Mouse (Mus musculus) bone marrow, adult 2 months (tissue): Measurements from ENCODE around the gene Cgas. TPM values are rescaled to one million over a fixed set of nuclear protein-coding genes. Genes with fewer than 3 reads are reported as not detected.
A peak's percentile ranks its signal among the peaks of the same experiment; 100 is the strongest.

Experiments used
- H3K27ac ChIP-seq: fragments of 200-500 bp; 2 replicates; pipeline ENCODE4 v1.5.1; 2012; ENCODE audit warnings: low read depth, mild to moderate bottlenecking, control low read depth, inconsistent platforms, low read length; ENCODE audit not compliant: control insufficient read depth, poor library complexity, insufficient read depth
- H3K4me1 ChIP-seq: fragments of 200-500 bp; 2 replicates; pipeline ENCODE4 v1.6.1; 2011; ENCODE audit warnings: low read length; ENCODE audit not compliant: control insufficient read depth, insufficient read depth
- H3K4me3 ChIP-seq: fragments of 200-500 bp; replicated peaks from 2 replicates; pipeline ENCODE3; 2011; ENCODE audit warnings: mild to moderate bottlenecking, low read depth, low read length, control low read depth; ENCODE audit not compliant: control insufficient read depth
- CTCF ChIP-seq: fragments of 200-500 bp; IDR thresholded peaks from 2 replicates; pipeline ENCODE4 v1.5.1; 2011; ENCODE audit warnings: low read length, control low read depth; ENCODE audit not compliant: control insufficient read depth, insufficient read depth
- POLR2A ChIP-seq: fragments of 200-500 bp; IDR thresholded peaks from 2 replicates; pipeline ENCODE4 v1.6.1; 2011; ENCODE audit warnings: low read depth, mild to moderate bottlenecking, control low read depth, low read length, borderline replicate concordance; ENCODE audit not compliant: control insufficient read depth
- WGBS: fragments of 180-500 bp; shearing (Covaris S2); methylation state at CpG from one replicate; pipeline ENCODE4 v1.1.7; 2018; 5-methylcytosine and 5-hydroxymethylcytosine counted together
- polyA plus RNA-seq: library from polyadenylated mRNA; stranded (reverse); fragments of >200 nt; gene quantifications from 2 replicates; pipeline ENCODE4 v1.2.4, GENCODE M21; 2011; ENCODE audit warnings: low replicate concordance; ENCODE audit not compliant: missing spikeins, insufficient read depth, insufficient read length

Cgas gene
- polyA plus RNA-seq, 1 experiment, result 4.7 TPM

DNA sequence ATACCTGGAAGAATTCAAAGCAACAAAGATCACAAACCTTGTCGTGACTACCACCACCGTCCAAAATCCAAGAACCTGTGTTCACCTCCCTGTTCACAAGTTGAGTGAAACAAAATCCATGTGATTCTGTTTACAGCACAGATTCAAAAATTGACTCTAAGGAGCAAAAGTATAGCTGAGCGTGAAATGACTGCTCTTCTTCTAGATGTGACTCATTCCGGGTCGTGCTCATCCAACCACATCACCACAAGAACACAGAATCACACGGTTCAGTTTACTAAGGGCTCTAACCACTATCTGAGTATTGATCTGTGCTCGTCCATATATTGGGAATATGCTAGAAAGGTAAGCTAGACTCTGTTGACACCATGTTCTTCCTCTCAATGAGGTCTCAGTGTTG is 56.1 kb downstream of the Cgas start:
- no peaks in the 10 kb centered on the region; the same call in 1 of the 2 replicates for H3K4me1 ChIP-seq
- WGBS, result 82% methylated on average over 7 of the region's 7 CpGs
- H3K4me3 ChIP-seq, result no peak overlapping the region
- H3K27ac ChIP-seq, result no peak overlapping the region
- TF ChIP-seq CTCF (no peak), POLR2A (no peak)

DNA sequence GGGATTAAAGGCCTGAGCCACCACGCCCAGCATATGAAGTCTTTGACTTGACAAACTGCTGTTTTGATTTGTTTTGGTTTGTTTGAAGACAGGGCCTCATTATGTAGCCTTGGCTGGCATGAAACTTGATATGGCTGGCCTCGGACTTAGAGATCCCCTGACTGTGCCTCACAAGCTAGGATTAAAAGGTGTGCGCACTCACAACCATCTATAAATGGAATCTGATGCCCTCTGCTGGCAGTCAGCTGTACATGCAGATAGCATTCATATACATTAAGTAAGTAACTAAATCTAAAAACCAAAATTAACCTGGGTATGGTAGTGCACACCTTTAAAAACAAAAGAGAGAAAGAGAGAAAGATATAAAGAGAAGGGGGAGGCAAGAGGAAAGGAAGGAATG is 57.1 kb downstream of the Cgas start:
- 54% methylated on average over 3 of the region's 3 CpGs for WGBS
- no peaks in the 10 kb centered on the region; the same call in 1 of the 2 replicates for H3K4me1 ChIP-seq
- no peak overlapping the region for H3K27ac ChIP-seq
- no peak overlapping the region for H3K4me3 ChIP-seq
- TF ChIP-seq POLR2A, result no peak
- 0 out of 2 replicates have a peak, but pooled peaks have one; percentile 20 for TF ChIP-seq CTCF

Other genes starting within 250 kb of the Cgas start
- gene Gsta1, start 212.6 kb downstream of the Cgas start, polyA plus RNA-seq, result not detected in 2 replicates
- not detected in 2 replicates for gene Gm3776, start 186.1 kb downstream of the Cgas start, polyA plus RNA-seq
- not detected in 2 replicates for gene Gm10639, start 153.3 kb downstream of the Cgas start, polyA plus RNA-seq
- not detected in 2 replicates for gene Omt2a, start 128.4 kb downstream of the Cgas start, polyA plus RNA-seq
- gene Omt2b, start 115.6 kb downstream of the Cgas start, polyA plus RNA-seq, result not detected in 2 replicates
- 4.3 TPM in 1 of 2 replicates, not detected in the other for gene Gsta2, start 87.4 kb downstream of the Cgas start, polyA plus RNA-seq
- gene Dppa5a, start 75.1 kb downstream of the Cgas start, polyA plus RNA-seq, result 921 TPM in 1 of 2 replicates, not detected in the other
- 6.3 TPM in 1 of 2 replicates, not detected in the other for gene Ooep, start 64.5 kb downstream of the Cgas start, polyA plus RNA-seq
- not detected in 2 replicates for gene Ddx43, start 47.5 kb downstream of the Cgas start, polyA plus RNA-seq
- gene Mto1, start 5.0 kb upstream of the Cgas start, polyA plus RNA-seq, result 10.2 and 24.4 TPM in 2 replicates
- gene Gm17324, start 5.5 kb upstream of the Cgas start, polyA plus RNA-seq, result not detected in 2 replicates
- 2,479 and 3,710 TPM in 2 replicates for gene Eef1a1, start 45.9 kb upstream of the Cgas start, polyA plus RNA-seq
- gene Slc17a5, start 144.8 kb upstream of the Cgas start, polyA plus RNA-seq, result 0.83 and 2.3 TPM in 2 replicates
- gene Cd109, start 172.3 kb upstream of the Cgas start, polyA plus RNA-seq, result 0.85 TPM in 1 of 2 replicates, not detected in the other